Mouse (Mus musculus) monocyte, adult 5-6 weeks (primary cell): ENCODE measurements around the gene Ficd. TPM values are rescaled to one million over a fixed set of nuclear protein-coding genes. Genes with fewer than 3 reads are reported as not detected.
"Not testable (repeated sequence)": the region's sequence is repeated elsewhere in the genome, so short reads cannot be mapped to it uniquely, and the experiment has no call there.

Experiments used
- ATAC-seq: fragments of 153-309, 156-312 bp; replicated peaks from 2 replicates; pipeline ENCODE4 v1.8.0; 2017; ENCODE audit warnings: mild to moderate bottlenecking; ENCODE audit not compliant: low TSS enrichment, insufficient number of reproducible peaks, severe bottlenecking, poor library complexity, low FRiP score
- total RNA-seq: library from RNA; stranded (forward); fragments of 200-1000, 200-491, 200-594 nt; gene quantifications from 3 replicates; pipeline ENCODE4 v1.2.3, GENCODE M21; 2017

Gene Ficd
- total RNA-seq, 1 experiment from 2014 or later: 2.0 TPM

DNA sequence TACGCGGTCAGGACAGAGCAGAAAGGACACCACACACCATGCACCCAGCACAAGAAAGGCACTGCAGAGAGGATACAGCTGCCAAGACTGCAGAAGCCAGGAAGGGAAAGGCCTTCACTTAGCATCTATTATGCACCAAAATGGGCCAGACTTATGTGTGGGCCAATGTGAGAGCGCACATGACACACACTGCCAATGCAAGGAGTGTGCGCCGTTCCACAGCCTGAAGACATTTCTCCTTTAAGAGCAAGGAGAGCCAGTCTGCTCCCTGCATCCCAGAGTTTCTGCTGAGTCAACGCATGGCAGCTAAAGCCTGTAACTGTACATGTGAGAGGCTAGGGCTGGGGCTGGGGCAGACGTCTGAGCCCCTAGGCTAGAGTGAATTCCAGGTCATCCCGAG is 33.2 kb downstream of the Ficd start:
- ATAC-seq: no peak

DNA sequence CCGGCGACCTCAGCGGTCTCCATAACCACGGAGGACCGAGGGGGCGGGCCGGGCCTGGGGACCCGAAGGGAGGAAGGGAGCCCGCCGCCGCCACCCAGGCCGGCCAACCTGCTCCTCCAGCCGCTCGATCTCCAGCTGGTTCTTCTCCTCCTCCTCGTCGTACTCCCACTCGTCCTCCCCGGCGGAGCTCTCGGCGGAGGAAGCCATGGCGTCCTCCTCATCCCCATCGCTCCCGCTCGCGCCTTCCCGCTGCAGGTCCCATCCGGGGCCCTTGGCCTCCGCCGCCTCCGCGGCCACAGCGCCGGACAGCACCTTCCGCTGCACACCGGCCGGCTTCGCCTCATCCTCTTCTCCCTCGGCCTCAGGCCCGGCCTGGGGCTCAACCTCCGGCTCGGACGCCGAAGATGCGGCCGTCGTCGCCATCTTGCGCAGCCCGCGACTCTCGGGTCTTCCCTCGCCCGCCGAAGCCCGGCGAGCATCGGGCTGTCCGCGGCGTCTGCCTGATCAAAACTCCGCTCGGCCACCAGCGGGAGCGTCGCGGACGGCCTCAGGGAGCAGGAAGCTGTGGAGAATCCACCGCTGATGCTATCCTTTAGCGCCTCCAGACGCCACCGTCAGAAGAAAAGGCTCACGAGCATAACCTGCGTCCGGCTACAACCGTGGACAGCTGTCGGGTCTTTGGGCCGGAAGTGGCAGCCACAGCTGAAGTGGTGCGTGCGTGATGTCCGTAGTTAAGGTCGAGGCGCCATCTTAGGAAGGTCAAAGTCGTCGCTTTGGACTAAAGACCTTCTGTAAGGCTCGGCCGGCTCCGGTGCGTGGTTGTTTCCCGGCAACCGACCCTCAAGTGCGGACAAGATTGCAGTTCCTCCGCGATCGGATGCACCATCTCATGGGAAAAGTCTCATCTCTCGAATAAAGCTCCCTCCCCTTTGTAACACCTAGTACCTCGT is 35.9 kb downstream of the Ficd start:
- peak; percentile 64 for ATAC-seq

DNA sequence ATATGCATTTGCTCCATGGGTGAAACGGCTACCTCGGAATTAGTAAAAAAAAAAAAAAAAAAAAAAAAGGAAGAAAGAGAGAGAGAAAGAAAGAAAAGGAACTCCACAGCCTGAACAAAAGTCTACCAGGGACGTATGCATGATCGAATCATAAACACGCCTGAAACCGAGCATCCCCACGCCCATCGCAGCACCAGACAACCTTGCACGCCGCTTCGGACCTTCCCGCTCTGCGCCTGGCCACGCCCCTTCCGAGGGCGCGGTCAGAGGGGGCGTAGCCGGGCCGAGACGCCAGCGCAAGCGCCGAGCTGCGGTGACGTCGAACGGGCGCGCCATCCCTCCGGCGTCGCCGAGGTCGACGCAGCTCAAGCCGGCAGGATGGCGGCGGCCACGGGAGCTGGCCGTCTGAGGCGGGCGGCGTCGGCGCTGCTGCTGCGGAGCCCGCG is 36.9 kb downstream of the Ficd start, which contains the start of the genes Sart3 and Iscu:
TSS of gene Sart3 (minus strand) at position 61 of the 446 bp plus-strand sequence.
TSS of gene Iscu (plus strand) at position 299 of the 446 bp plus-strand sequence.
- ATAC-seq: peak; percentile 42

DNA sequence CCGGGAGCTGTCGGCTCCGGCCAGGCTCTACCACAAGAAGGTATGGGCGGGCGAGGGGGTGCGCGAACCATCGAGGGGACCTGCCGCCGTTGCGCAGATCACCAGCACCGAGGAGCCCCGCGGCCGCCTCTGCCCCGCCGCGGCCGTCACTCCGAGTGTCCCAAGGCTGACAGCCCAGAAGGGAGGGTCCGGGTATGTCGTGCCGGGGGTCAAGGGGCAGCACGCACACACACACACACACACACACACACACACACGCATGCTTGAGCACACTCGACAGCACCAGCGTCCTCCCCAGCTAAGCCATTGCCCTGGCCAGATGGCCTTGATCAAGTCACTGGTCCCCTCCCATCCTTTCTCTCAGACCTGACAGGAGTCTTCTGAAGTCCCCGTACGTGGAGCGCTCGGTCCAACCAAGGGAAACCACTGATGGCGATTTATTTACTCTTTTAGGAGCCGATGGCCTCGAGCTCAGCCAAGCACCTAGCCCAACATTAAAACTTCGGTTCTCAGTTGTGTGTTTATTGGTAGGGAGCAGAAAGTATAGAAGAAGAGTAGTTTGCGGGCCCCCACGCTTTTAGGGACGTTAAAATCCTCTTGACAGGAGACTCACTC is 37.4 kb downstream of the Ficd start:
- no peak for ATAC-seq

DNA sequence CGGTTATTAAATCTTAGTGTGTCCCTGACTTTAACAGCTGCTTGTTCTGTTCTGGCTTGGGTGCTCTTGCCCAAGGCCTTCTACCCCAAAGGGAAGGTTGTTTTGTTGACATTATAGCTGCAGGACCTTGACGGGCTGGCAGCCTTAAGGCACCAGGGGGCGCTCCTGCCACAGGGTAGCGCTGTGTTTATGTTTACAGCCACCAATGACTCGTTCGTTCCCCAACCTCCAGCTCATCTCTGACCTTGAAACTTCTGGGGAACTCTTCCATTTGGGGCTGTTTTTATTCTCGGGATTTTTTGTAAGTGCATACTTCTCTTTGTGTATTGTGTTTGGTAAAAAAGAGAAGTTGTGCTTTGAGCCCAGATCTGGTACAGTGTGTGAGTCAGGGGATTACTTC is 38.1 kb downstream of the Ficd start:
- ATAC-seq: peak; percentile 52

DNA sequence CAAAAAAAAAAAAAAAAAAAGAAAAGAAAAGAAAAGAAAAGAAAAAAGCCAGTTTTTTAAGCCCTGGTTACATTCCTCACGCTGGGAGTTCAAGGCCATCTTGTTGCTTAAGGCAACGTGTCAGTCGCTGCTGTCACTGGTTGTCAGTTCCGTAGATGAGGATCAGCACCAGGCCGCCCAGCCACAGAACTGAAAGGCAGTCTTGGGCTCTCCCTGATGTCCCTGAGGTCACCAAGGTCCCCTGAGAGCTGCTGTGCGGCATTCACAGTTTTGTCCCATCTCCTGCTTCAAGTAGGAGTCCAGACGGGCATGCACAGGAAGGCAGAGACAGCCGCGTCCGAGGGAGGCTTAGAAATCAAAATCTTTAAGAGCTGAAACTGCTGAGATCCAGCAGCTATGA is 40.0 kb downstream of the Ficd start:
- no peak for ATAC-seq

DNA sequence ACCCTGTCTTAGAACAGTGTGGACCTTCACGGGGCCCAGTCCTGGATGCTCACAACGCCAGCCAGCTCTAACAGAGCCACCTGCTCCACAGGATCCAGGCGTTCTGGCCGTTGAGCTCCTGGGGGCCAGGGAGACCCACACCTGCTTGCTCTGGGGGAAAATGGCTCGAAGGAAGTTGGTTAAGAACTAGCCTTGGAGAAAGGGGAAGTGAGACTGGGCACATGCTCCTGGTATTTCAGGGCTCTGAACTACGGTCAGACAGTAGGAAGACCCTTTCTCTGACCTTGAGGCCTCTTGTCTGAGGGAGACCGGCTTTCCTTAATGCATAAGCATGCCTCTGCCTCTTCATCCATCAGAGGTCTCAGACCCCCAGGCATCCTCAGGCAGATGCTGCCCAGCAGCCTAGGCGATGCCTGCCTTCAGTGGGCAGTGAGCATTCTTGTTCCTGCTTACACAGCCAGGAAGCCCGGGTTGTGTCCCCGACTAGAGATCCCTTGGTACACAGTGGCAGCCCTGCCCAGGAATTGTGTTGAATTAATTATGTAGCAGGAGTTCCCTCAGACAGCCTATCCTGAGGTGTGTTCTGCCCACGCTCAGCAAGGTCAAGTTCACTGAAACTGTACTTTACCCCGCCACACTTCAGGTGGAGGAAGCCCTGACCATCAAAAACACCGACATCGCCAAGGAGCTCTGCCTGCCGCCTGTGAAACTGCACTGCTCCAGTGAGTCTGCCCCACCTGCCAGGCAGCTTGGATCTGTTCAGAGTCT is 40.7 kb downstream of the Ficd start:
- 0 out of 2 replicates have a peak, but pooled peaks have one; percentile 9 for ATAC-seq

DNA sequence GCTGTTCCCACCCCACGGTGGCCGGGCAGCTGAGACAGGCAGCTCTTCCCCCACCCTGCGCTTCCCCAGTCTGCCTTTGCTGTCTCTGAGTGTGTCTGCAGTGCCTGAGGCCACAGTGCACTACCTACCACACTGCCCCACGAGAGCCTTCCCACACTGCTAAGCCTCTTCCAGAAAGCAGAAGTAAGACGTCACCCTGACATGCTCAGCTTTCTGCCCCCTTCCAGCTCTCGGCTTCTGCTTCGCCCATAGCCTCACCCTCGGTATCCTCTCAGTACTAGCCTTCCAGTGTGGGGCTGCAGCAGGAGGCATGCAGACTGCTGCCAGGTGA is 41.3 kb downstream of the Ficd start:
- peak; percentile 72 for ATAC-seq

DNA sequence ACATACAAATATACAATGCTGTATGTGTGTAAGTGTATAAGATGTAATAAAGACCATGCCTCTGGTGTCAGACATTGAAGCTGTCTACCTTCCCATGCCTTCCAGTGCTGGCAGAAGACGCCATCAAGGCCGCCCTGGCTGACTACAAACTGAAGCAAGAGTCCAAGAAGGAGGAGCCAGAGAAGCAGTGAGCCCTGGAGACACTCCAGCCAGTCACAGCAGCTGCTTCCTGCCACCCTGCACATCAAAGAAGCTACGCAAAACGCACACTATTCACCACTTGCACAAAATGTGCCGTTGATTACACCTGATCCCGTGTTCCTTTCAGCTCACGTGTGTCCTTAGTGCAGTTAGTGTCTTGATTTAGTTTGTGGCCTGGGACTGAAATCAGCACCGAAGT is 42.1 kb downstream of the Ficd start:
- not testable (repeated sequence) for ATAC-seq

DNA sequence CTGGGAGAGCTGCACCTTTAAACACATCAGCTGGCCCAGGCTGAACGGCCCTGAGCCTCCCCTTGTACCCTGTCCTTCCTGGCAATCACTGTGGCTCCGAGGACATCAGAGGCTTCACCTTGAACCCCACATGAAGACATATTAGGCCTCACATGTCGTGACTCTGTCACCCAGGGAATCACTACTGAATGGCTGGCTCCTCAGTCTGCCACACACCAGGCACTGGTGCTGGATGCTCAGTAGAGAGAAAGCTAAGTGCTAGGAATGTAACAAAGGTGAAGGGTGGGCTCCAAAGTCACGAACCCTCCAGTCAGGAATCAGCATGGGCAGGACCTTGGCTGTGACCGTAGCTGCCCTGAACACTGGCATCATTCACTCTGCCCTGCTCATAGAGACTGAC is 44.0 kb downstream of the Ficd start:
- no peak for ATAC-seq

DNA sequence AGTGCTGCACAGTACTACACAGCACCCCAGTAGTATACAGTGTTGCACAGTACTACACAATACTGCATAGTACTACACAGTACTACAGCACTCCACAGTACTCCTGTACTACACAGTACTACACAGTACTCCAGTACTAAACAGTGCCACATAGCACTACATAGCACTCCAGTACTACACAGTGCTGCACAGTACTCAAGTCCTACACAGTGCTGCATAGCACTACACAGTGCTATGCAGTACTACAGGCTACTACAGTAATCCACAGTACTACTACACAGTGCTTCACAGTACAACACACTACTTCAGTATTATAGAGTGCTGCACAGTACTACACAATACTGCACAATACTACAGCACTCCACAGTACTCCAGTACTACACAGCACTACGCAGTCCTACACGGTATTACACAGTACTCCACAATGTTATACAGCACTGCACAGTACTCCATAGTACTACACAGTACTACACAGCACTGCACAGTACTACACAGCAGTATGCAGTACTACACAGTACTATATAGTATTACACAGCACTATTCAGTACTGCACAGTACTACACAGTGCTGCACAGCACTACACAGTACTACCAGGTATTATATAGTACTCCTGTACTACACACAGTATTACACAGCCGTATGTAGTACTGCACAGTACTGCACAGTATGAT is 44.6 kb downstream of the Ficd start:
- ATAC-seq: no peak

DNA sequence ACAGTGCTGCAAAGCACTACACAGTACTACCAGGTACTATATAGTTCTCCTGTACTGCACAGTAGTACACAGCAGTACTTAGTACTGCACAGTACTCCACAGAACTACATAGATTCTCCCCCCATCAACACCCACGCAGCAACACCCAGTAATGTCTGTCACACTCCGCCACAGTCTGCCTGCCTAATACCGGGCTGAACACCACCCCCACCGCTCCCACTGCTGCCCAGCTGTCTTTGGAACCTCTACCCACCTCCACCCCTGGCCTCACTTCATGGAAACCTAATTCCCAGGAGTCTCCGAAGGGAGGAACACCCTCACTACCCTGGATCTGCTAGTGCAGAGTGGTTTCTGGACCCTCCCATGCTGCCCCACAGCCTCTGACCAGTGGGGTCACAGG is 45.2 kb downstream of the Ficd start:
- no peak for ATAC-seq

DNA sequence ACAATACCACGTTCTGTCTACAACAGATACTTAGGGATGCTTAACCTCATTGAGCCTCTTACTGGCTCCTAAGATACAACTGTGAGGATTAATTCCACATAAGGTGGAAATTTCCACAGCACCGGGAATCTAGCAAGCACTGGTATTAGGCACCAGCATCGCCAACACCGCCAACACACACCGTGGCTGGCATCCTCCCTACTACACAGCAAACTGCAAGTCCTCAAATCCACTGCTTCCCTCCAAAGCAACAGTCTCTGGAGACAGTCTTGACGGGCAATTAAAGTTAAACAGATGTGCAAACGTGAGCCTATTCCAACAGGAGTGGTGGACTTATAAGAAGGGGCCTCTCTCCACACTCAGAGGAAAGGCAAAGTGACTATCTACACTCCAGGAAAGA is 45.7 kb downstream of the Ficd start:
- ATAC-seq: no peak

DNA sequence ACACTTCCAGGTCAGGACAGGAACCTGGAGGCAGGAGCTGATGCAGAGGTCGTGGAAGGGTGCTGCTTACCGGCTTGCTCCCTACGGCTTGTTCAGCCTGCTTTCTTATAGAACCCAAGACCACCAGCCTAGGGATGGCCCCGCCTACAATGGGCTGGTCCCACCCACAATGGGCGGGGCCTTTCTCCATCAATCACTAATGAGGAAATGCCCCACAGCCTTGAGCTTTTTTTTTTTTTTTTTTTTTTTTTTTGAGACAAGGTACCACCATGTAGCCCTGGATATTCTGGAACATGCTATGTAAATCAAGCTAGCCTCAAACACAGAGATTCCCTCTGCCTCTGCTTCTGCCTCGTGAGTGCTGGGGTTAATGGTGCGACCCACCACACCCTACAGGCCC is 46.3 kb downstream of the Ficd start:
- no peak for ATAC-seq

DNA sequence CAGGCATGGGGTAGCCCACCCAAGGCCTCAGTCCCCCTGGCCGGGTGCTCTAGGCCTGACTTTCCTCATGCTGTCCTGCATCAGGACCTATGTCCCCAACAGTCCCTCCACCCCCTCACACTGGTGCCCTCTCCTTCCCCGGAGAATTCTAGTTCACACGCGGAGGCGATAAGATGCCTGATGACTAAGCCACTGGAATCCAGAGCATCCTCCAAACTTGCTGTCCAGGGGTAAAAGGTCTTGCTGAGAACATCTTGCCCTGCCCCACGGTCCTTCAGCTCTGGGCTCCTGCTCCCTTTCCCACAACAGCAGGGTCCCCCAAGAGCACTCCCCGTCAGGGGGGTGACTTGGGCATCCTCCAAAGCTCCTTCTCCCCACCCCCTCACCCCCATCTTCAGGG is 47.0 kb downstream of the Ficd start:
- ATAC-seq: no peak

DNA sequence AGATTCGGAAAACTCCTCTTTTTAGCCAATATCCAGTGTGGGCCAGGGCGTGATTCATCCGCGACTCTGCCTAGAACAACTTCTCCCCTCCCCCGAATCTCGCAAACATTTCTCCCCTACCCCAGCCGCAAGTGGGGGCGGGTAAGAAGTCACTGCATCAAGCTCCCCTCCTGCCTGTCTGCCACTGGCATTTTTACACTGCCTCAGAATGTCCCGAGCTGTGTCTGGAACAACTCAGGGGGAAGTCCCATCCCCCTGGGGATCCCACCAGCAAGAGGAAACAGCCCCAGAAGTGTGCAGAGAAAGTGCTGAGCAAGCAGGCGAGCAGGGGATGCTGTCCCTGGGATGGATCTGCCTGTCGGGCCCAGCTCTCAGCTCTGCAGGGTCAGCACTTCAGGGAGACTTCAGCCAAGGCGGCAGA is 48.0 kb downstream of the Ficd start:
- ATAC-seq: no peak

DNA sequence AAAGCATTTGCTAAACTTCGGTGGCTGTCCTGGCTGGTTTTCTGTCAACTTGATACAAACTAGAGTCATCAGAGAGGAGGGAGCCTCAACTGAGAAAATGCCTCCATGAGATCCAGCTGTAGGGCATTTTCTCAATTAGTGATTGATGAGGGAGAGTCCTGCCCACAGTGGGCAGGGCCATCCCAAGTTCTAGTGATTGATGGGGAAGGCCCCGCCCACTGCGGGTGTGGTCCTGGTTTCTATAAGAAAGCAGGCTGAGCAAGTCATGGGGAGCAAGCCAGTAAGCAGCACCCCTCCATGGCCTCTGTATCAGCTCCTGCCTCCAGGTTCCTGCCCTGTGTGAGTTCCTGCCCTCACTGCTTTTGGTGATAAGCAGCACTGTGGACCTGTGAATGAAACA is 48.5 kb downstream of the Ficd start:
- not testable (repeated sequence) for ATAC-seq

DNA sequence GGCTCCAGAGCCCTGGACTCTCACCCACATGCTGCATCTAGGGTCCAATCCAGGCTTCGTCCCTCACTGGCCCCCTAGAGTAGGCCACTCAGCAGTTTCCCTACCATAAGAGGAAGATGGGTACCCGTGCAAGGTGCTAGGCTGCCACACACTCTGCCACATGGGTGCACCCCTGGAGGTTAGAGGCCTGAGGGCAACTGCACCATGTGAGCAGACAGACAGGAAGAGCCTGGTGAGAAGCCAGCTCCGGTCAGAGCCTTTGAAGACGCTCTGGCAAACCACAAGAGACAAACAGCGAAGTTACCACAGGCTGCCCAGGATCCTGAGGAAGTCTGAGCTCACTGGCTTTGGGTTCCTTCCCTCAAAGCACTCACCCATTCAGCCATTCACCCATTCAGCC is 51.4 kb downstream of the Ficd start:
- ATAC-seq: peak; percentile 37

DNA sequence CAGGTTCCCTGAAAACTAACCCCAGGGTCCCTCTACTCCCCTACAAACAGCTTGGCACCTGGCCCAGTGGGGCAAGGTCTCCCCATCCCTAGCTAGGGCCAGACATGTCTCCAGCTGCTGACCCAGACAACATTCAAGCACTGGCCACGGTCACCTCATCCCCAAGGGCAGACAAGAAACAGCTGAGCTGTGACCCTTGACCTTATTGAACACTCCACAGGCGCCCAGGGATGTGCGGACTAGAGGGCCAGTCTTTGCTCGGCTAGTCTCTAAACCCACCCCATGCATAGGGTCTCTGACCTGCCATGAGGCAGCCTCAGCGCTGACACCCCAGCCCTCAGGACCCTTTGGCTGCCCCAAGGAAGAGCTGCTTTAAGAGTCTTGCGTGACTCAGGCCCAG is 53.0 kb downstream of the Ficd start:
- ATAC-seq: no peak
